ENCODE assay signal across 8 mouse cellular contexts in genomic region chr1:93751290-93751689, GRCm38 (mm10). TPM values are rescaled to one million over a fixed set of nuclear protein-coding genes. Genes with fewer than 3 reads are reported as not detected.
DNase-seq lines count a peak whose midpoint lies in the region; ATAC-seq and TF ChIP-seq lines count a peak whose summit lies in the region.

Gene Atg4b (plus strand): TSS chr1:93751500.

- no peak for TF ChIP-seq EP300 in heart, adult 2 months (IDR thresholded peaks at IDR 0.05; ENCODE audit: insufficient read depth, low read depth, low read length)

- no peaks in the 10 kb centered on the region for H3K27me3 ChIP-seq in heart, adult 2 months (ENCODE audit: control insufficient read depth, insufficient read depth, low read length)
- H3K27me3 ChIP-seq in Patski: no peaks in the 10 kb centered on the region
- H3K27me3 ChIP-seq in forebrain, embryonic 13.5 days: no peaks in the 10 kb centered on the region
- H3K27me3 ChIP-seq in hindbrain, embryonic 10.5 days (ENCODE audit: insufficient read depth, poor library complexity, severe bottlenecking): no peaks in the 10 kb centered on the region
- no peaks in the 10 kb centered on the region for H3K27me3 ChIP-seq in liver, embryonic 11.5 days (replicated peaks; ENCODE audit: control insufficient read depth, insufficient read depth, low read length)
- no peaks in the 10 kb centered on the region for H3K27me3 ChIP-seq in stomach, embryonic 16.5 days (ENCODE audit: control insufficient read depth, insufficient read depth, low read length)

- no peak within 1 kb of the TSS for H3K9ac ChIP-seq in heart, adult 2 months (ENCODE audit: low read depth, low read length)
- no peak within 1 kb of the TSS for H3K9ac ChIP-seq in forebrain, embryonic 13.5 days
- no peak within 1 kb of the TSS for H3K9ac ChIP-seq in liver, embryonic 11.5 days (ENCODE audit: low read depth, low read length)
- no peak within 1 kb of the TSS for H3K9ac ChIP-seq in stomach, embryonic 16.5 days (ENCODE audit: low read length)

- no peaks in the 10 kb centered on the region for H3K9me3 ChIP-seq in forebrain, embryonic 13.5 days (replicated peaks)
- H3K9me3 ChIP-seq in hindbrain, embryonic 10.5 days: no peaks in the 10 kb centered on the region
- no peaks in the 10 kb centered on the region for H3K9me3 ChIP-seq in liver, embryonic 11.5 days (ENCODE audit: control insufficient read depth, low read length)
- no peaks in the 10 kb centered on the region for H3K9me3 ChIP-seq in stomach, embryonic 16.5 days (replicated peaks; ENCODE audit: control insufficient read depth, low read length)

- no peaks in the 10 kb centered on the region; the same call in 1 of the 2 replicates for H3K79me2 ChIP-seq in heart, adult 2 months (replicated peaks; ENCODE audit: control insufficient read depth, insufficient read depth, low read length)

- peaks cover 1% of the 10 kb centered on the region for H3K36me3 ChIP-seq in heart, adult 2 months (ENCODE audit: control insufficient read depth, insufficient read depth, low read length)
- H3K36me3 ChIP-seq in forebrain, embryonic 13.5 days (ENCODE audit: poor library complexity, severe bottlenecking): peaks cover 27% of the 10 kb centered on the region
- H3K36me3 ChIP-seq in hindbrain, embryonic 10.5 days: peaks cover 32% of the 10 kb centered on the region
- H3K36me3 ChIP-seq in liver, embryonic 11.5 days (ENCODE audit: control insufficient read depth, insufficient read depth, low read length): peaks cover 11% of the 10 kb centered on the region; the same call in 1 of the 2 replicates
- no peaks in the 10 kb centered on the region; the same call in 1 of the 2 replicates for H3K36me3 ChIP-seq in stomach, embryonic 16.5 days (ENCODE audit: control insufficient read depth, insufficient read depth, low read length)

- no peak for ATAC-seq in Patski
- ATAC-seq in forebrain, embryonic 13.5 days: no peak
- no peak for ATAC-seq in liver, embryonic 11.5 days (replicated peaks; ENCODE audit: low FRiP score)
- ATAC-seq in stomach, embryonic 16.5 days (ENCODE audit: insufficient read depth, low FRiP score): no peak

- no peak for DNase-seq in heart, adult 2 months
- no peak for DNase-seq in heart, adult 9 months (ENCODE audit: low spot score in 2 of 2)
- DNase-seq in Patski (ENCODE audit: low read depth, low spot score): no peak
- DNase-seq in hindbrain, embryonic 10.5 days (ENCODE audit: low spot score): no peak
- no peak for DNase-seq in liver, embryonic 11.5 days (ENCODE audit: low spot score)
- no peak for DNase-seq in frontal cortex, postnatal 36 days (ENCODE audit: low spot score in 2 of 2)

- in situ Hi-C loops in Patski (cut with MboI; ENCODE audit: low pct_unique_long_range_greater_than_20kb): no loop called here

- CTCF ChIA-PET in Patski (lab: Charles Lee): interaction anchor here (1.0 kb wide), 1 partner anchor 14 kb away, joined by 3 read pairs; no protein-coding TSS in a partner anchor

- peaks cover 1% of the 10 kb centered on the region; the same call in 1 of the 2 replicates for H3K4me1 ChIP-seq in heart, adult 2 months (ENCODE audit: control insufficient read depth, insufficient read depth, low read length)
- peaks cover 22% of the 10 kb centered on the region for H3K4me1 ChIP-seq in forebrain, embryonic 13.5 days
- H3K4me1 ChIP-seq in hindbrain, embryonic 10.5 days (replicated peaks): peaks cover 20% of the 10 kb centered on the region
- peaks cover 13% of the 10 kb centered on the region for H3K4me1 ChIP-seq in liver, embryonic 11.5 days (replicated peaks; ENCODE audit: control insufficient read depth, insufficient read depth, low read length)
- H3K4me1 ChIP-seq in stomach, embryonic 16.5 days (ENCODE audit: control insufficient read depth, insufficient read depth, low read length): peaks cover 15% of the 10 kb centered on the region

- no peak within 1 kb of the TSS for H3K27ac ChIP-seq in heart, adult 2 months
- no peak within 1 kb of the TSS for H3K27ac ChIP-seq in forebrain, embryonic 13.5 days
- no peak within 1 kb of the TSS for H3K27ac ChIP-seq in hindbrain, embryonic 10.5 days
- no peak within 1 kb of the TSS for H3K27ac ChIP-seq in liver, embryonic 11.5 days (ENCODE audit: low read depth, low read length)
- H3K27ac ChIP-seq in stomach, embryonic 16.5 days (ENCODE audit: low read length): no peak within 1 kb of the TSS

- POLR2A ChIA-PET in Patski (lab: Charles Lee): no interaction called here

- WGBS in heart, adult 2 months: 87% methylated on average over 6 of the region's 6 CpGs
- 78% methylated on average over 6 of the region's 6 CpGs for WGBS in forebrain, embryonic 13.5 days
- WGBS in hindbrain, embryonic 10.5 days: 77% methylated on average over 6 of the region's 6 CpGs
- 88% methylated on average over 6 of the region's 6 CpGs for WGBS in liver, embryonic 11.5 days
- WGBS in stomach, embryonic 16.5 days: 82% methylated on average over 6 of the region's 6 CpGs

- no peak for TF ChIP-seq POLR2A in heart, adult 2 months (IDR thresholded peaks at IDR 0.05; ENCODE audit: insufficient read depth, low read depth, low read length)

- no peak within 1 kb of the TSS for H3K4me2 ChIP-seq in forebrain, embryonic 13.5 days
- H3K4me2 ChIP-seq in liver, embryonic 11.5 days: no peak within 1 kb of the TSS
- no peak within 1 kb of the TSS for H3K4me2 ChIP-seq in stomach, embryonic 16.5 days (ENCODE audit: low read depth, low read length)

- no peak within 1 kb of the TSS for H3K4me3 ChIP-seq in heart, adult 2 months
- H3K4me3 ChIP-seq in forebrain, embryonic 13.5 days: no peak within 1 kb of the TSS
- H3K4me3 ChIP-seq in hindbrain, embryonic 10.5 days: no peak within 1 kb of the TSS
- no peak within 1 kb of the TSS for H3K4me3 ChIP-seq in liver, embryonic 11.5 days (ENCODE audit: low read depth, low read length)
- no peak within 1 kb of the TSS for H3K4me3 ChIP-seq in stomach, embryonic 16.5 days (replicated peaks; ENCODE audit: low read length)

- no peak for TF ChIP-seq CTCF in heart, adult 2 months (IDR thresholded peaks at IDR 0.05)
- no peak for TF ChIP-seq CTCF in Patski (IDR thresholded peaks at IDR 0.05)

- intact Hi-C loops in heart, adult 2 months (cut with DNase I): loop anchor here (10.0 kb wide), 2 partner anchors 116 to 306 kb away; no protein-coding TSS in a partner anchor

RNA-seq across cellular contexts. Expression of gene Atg4b, which starts in this region (rescaled TPM):
- 10 to 100 TPM; 33.6 to 36.4 TPM for total RNA-seq in heart, adult 2 months (2021)
- polyA plus RNA-seq in heart, adult 2 months (2012; rRNA removed): 27.7 and 33.4 TPM in 2 replicates
- polyA plus RNA-seq in Patski (2021): 74.5 TPM
- polyA plus RNA-seq in forebrain, embryonic 13.5 days (2015; fragmentation: Nextera tagmentation; extraction: Ambion mirVana): 91.5 and 96.9 TPM in 2 replicates
- polyA plus RNA-seq in hindbrain, embryonic 10.5 days (2016; fragmentation: Nextera tagmentation; extraction: Ambion mirVana): 83.7 and 103 TPM in 2 replicates
- 86.2 and 87.6 TPM in 2 replicates for polyA plus RNA-seq in liver, embryonic 11.5 days (2014; fragmentation: Nextera tagmentation; extraction: Ambion mirVana)
- polyA plus RNA-seq in stomach, embryonic 16.5 days (2015; fragmentation: Nextera tagmentation; extraction: Ambion mirVana): 68.8 and 71.5 TPM in 2 replicates
